Mouse (Mus musculus): ENCODE results near the gene Sptan1. TPM values are rescaled to one million over a fixed set of nuclear protein-coding genes. Genes with fewer than 3 reads are reported as not detected.

Sptan1 gene
- total and polyA plus RNA-seq, 3 experiments: 73.8 to 113 (median 88.0) TPM

DNA sequence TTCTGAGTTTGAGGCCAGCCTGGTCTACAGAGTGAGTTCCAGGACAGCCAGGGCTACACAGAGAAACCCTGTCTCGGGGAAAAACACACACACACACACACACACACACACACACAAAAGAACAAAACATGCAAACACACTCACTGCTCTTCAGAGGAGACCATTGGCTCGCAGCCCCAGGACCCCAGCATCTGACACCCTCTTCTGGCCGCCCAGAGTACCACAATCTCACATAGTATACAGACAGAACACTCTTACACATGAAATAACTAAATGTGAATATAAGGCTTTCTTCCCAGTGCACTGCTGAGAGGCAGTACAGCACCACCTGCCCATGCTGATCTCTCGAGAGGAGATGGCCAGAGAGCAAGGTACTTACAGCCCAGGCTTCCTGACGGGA, 79.2 kb downstream of the Sptan1 start:
- no peak overlapping the region for H3K4me3 ChIP-seq (replicated peaks in 1 of 3; ENCODE audit: low read depth in 2 of 3, low read length in 2 of 3, poor library complexity in 1 of 3)
- H3K4me2 ChIP-seq (ENCODE audit: insufficient read depth, low read depth, poor library complexity, severe bottlenecking): no peak overlapping the region
- in situ Hi-C loops (cut with MboI; ENCODE audit: low pct_ligation_motif_present, low pct_unique_long_range_greater_than_20kb, low sequenced_read_pairs): loop anchor here (5.0 to 10.0 kb wide), 2 partner anchors 33 to 120 kb away; partner anchors contain the start of gene Pkn3
- no peak overlapping the region for H3K9ac ChIP-seq (ENCODE audit: insufficient read depth, low read depth)
- no peaks in the 10 kb centered on the region for H3K27me3 ChIP-seq (replicated peaks)
- dilution Hi-C loops (cut with MboI; ENCODE audit: extremely low pct_ligation_motif_present, extremely low pct_unique_long_range_greater_than_20kb, low sequenced_read_pairs): no loop called here
- DNase-seq (ENCODE audit: extremely low read depth): no peak
- H3K36me3 ChIP-seq (replicated peaks in 1 of 2; ENCODE audit: control insufficient read depth in 1 of 2, insufficient read depth in 1 of 2, low read length in 1 of 2): peaks cover 0 to 38% of the 10 kb centered on the region in 2 experiments
- H3K27ac ChIP-seq (ENCODE audit: insufficient read depth, low read depth): no peak overlapping the region
- no peaks in the 10 kb centered on the region for H3K9me3 ChIP-seq (replicated peaks; ENCODE audit: low read length)
- H3K4me1 ChIP-seq (ENCODE audit: control insufficient read depth in 1 of 2, insufficient read depth in 2 of 2): peaks cover 3 to 23% of the 10 kb centered on the region in 2 experiments
- TF ChIP-seq USF1 (IDR thresholded peaks at IDR 0.05; ENCODE audit: low read depth, low read length): no peak
- TF ChIP-seq MAZ (IDR thresholded peaks at IDR 0.05; ENCODE audit: low read depth, low read length): no peak
- no peak for TF ChIP-seq SMC3 (IDR thresholded peaks at IDR 0.05; ENCODE audit: low read depth, low read length)
- no peak for TF ChIP-seq E2F4 (IDR thresholded peaks at IDR 0.05; ENCODE audit: insufficient replicate concordance, low read depth, low read length)
- TF ChIP-seq JUND (conservative IDR thresholded peaks at IDR 0.05; ENCODE audit: low read depth, low read length): no peak
- TF ChIP-seq CTCF (conservative IDR thresholded peaks at IDR 0.05 in 1 of 2, IDR thresholded peaks at IDR 0.05 in 1 of 2; ENCODE audit: low read depth in 2 of 2, low read length in 2 of 2): no peak
- TF ChIP-seq JUN (IDR thresholded peaks at IDR 0.05; ENCODE audit: insufficient read depth, low read depth, low read length): no peak
- no peak for TF ChIP-seq TBP (conservative IDR thresholded peaks at IDR 0.05; ENCODE audit: low read depth, low read length)
- TF ChIP-seq ETS1 (conservative IDR thresholded peaks at IDR 0.05; ENCODE audit: low read depth, low read length): no peak
- no peak for TF ChIP-seq CHD2 (IDR thresholded peaks at IDR 0.05; ENCODE audit: low read length)
- no peak for TF ChIP-seq ZKSCAN1 (IDR thresholded peaks at IDR 0.05; ENCODE audit: borderline replicate concordance, low read depth, low read length)
- TF ChIP-seq MAX (IDR thresholded peaks at IDR 0.05; ENCODE audit: low read length): no peak
- no peak for TF ChIP-seq ZMIZ1 (IDR thresholded peaks at IDR 0.05; ENCODE audit: low read depth, low read length)
- no peak for TF ChIP-seq ZC3H11A (IDR thresholded peaks at IDR 0.05; ENCODE audit: low read depth, low read length)
- no peak for TF ChIP-seq ELF1 (IDR thresholded peaks at IDR 0.05; ENCODE audit: low read depth, low read length)
- TF ChIP-seq ZNF384 (IDR thresholded peaks at IDR 0.05; ENCODE audit: low read depth, low read length): no peak
- no peak for TF ChIP-seq NELFE (IDR thresholded peaks at IDR 0.05; ENCODE audit: low read depth, low read length)
- H3K79me2 ChIP-seq (replicated peaks; ENCODE audit: control insufficient read depth, extremely low read depth, insufficient read depth, poor library complexity, severe bottlenecking): no peaks in the 10 kb centered on the region

DNA sequence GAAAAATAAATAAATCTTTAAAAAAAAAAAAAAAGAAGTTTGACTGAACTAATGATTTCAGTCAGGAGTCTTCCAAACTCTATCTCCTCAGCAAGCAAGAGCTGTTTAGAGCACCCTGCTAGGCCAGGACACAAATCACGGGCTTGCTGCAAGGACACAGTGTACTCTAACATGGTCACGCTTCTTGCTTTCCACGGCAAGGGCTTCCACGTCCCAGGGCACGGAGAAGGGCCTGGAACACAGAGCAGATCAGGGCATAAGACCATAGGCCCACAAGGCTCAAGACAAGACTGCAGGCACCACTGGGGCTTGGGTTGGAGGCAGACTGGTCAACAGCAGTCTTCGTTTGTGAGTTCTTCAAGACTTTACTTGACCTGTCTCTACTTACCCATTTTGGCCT, 81.8 kb downstream of the Sptan1 start:
- TF ChIP-seq E2F4 (IDR thresholded peaks at IDR 0.05; ENCODE audit: insufficient replicate concordance, low read depth, low read length): no peak
- TF ChIP-seq NRF1 (IDR thresholded peaks at IDR 0.05; ENCODE audit: low read depth, low read length): no peak
- no peak for TF ChIP-seq ELF1 (IDR thresholded peaks at IDR 0.05; ENCODE audit: low read depth, low read length)
- no peak for TF ChIP-seq UBTF (IDR thresholded peaks at IDR 0.05; ENCODE audit: low read depth, low read length)
- TF ChIP-seq PAX5 (IDR thresholded peaks at IDR 0.05; ENCODE audit: low read length): no peak
- TF ChIP-seq USF2 (conservative IDR thresholded peaks at IDR 0.05; ENCODE audit: low read depth, low read length): no peak
- no peak for TF ChIP-seq CHD1 (IDR thresholded peaks at IDR 0.05; ENCODE audit: low read depth, low read length)
- no peak for TF ChIP-seq ZKSCAN1 (IDR thresholded peaks at IDR 0.05; ENCODE audit: borderline replicate concordance, low read depth, low read length)
- no peak for TF ChIP-seq CTCF (conservative IDR thresholded peaks at IDR 0.05 in 1 of 2, IDR thresholded peaks at IDR 0.05 in 1 of 2; ENCODE audit: low read depth in 2 of 2, low read length in 2 of 2)
- no peak for TF ChIP-seq GABPA (IDR thresholded peaks at IDR 0.05; ENCODE audit: insufficient replicate concordance, low read depth, low read length)
- no peak for TF ChIP-seq MEF2A (IDR thresholded peaks at IDR 0.05; ENCODE audit: borderline replicate concordance, low read depth, low read length)
- TF ChIP-seq IRF4 (IDR thresholded peaks at IDR 0.05; ENCODE audit: low read depth, low read length): no peak
- no peak for TF ChIP-seq ZC3H11A (IDR thresholded peaks at IDR 0.05; ENCODE audit: low read depth, low read length)
- no peak for TF ChIP-seq KAT2A (IDR thresholded peaks at IDR 0.05; ENCODE audit: insufficient replicate concordance, low read length)
- TF ChIP-seq CHD2 (IDR thresholded peaks at IDR 0.05; ENCODE audit: low read length): no peak
- no peak for TF ChIP-seq POLR2A (IDR thresholded peaks at IDR 0.05; ENCODE audit: low read depth, low read length)
- no peak overlapping the region for H3K27ac ChIP-seq (ENCODE audit: insufficient read depth, low read depth)
- no peak overlapping the region for H3K9ac ChIP-seq (ENCODE audit: insufficient read depth, low read depth)
- H3K36me3 ChIP-seq (replicated peaks in 1 of 2; ENCODE audit: control insufficient read depth in 1 of 2, insufficient read depth in 1 of 2, low read length in 1 of 2): peaks cover 0 to 24% of the 10 kb centered on the region in 2 experiments
- H3K4me2 ChIP-seq (ENCODE audit: insufficient read depth, low read depth, poor library complexity, severe bottlenecking): no peak overlapping the region
- dilution Hi-C loops (cut with MboI; ENCODE audit: extremely low pct_ligation_motif_present, extremely low pct_unique_long_range_greater_than_20kb, low sequenced_read_pairs) (no loop called here), in situ Hi-C loops (cut with MboI; ENCODE audit: low pct_ligation_motif_present, low pct_unique_long_range_greater_than_20kb, low sequenced_read_pairs) (loop anchor here (10.0 kb wide), 1 partner anchor 118 kb away; no protein-coding TSS in a partner anchor)
- no peaks in the 10 kb centered on the region for H3K27me3 ChIP-seq (replicated peaks)
- peaks cover 7 to 29% of the 10 kb centered on the region in 2 experiments for H3K4me1 ChIP-seq (ENCODE audit: control insufficient read depth in 1 of 2, insufficient read depth in 2 of 2)
- no peaks in the 10 kb centered on the region for H3K79me2 ChIP-seq (replicated peaks; ENCODE audit: control insufficient read depth, extremely low read depth, insufficient read depth, poor library complexity, severe bottlenecking)
- no peaks in the 10 kb centered on the region for H3K9me3 ChIP-seq (replicated peaks; ENCODE audit: low read length)
- no peak overlapping the region for H3K4me3 ChIP-seq (replicated peaks in 1 of 3; ENCODE audit: low read depth in 2 of 3, low read length in 2 of 3, poor library complexity in 1 of 3)
- no peak for DNase-seq (ENCODE audit: extremely low read depth)
